Mouse (Mus musculus) CH12.LX (cell line): ENCODE results near the gene Smc4. TPM values are rescaled to one million over a fixed set of nuclear protein-coding genes. Genes with fewer than 3 reads are reported as not detected.

Experiments used
- DNase-seq: peaks from one replicate; pipeline ENCODE4 v3.0.0-alpha.2; 2013; ENCODE audit errors: extremely low read depth
- H3K27ac ChIP-seq: 2 replicates; pipeline ENCODE4 v1.5.1; 2012; ENCODE audit warnings: low read depth, mild to moderate bottlenecking, control low read depth, moderate library complexity; ENCODE audit not compliant: insufficient read depth
- H3K27me3 ChIP-seq: replicated peaks from 2 replicates; pipeline ENCODE3; 2012; ENCODE audit warnings: inconsistent platforms
- H3K36me3 ChIP-seq, 2 experiments: replicated peaks in 1 of 2; 2 replicates each; pipeline versions ENCODE3 to v1.6.1; 2012; ENCODE audit warnings: inconsistent platforms in 1 of 2, low read length in 1 of 2, mild to moderate bottlenecking in 1 of 2, mixed read lengths in 1 of 2, moderate library complexity in 1 of 2; ENCODE audit not compliant: control insufficient read depth in 1 of 2, insufficient read depth in 1 of 2
- H3K4me1 ChIP-seq, 2 experiments: 2 replicates each; pipeline ENCODE4 v1.6.1; 2012; ENCODE audit warnings: inconsistent platforms in 1 of 2, moderate library complexity in 1 of 2; ENCODE audit not compliant: insufficient read depth in 2 of 2, control insufficient read depth in 1 of 2
- H3K4me2 ChIP-seq: 2 replicates; pipeline ENCODE4 v1.6.1; 2012; ENCODE audit warnings: low read depth, mild to moderate bottlenecking, control low read depth; ENCODE audit not compliant: poor library complexity, insufficient read depth, severe bottlenecking
- H3K4me3 ChIP-seq, 3 experiments: fragments of 150-350 bp in 1 of 3; sonication (generic) in 1 of 3; replicated peaks in 1 of 3; 2 replicates each; pipeline versions ENCODE3 to v1.5.1; 2011 to 2012; ENCODE audit warnings: low read depth in 2 of 3, low read length in 2 of 3, mild to moderate bottlenecking in 2 of 3, moderate library complexity in 2 of 3, control low read depth in 1 of 3, improper control_type of control experiment in 1 of 3, inconsistent platforms in 1 of 3, mixed read lengths in 1 of 3; ENCODE audit not compliant: poor library complexity in 1 of 3
- H3K79me2 ChIP-seq: replicated peaks from 2 replicates; pipeline ENCODE4 v1.6.1; 2012; ENCODE audit warnings: mild to moderate bottlenecking, moderate library complexity; ENCODE audit not compliant: control insufficient read depth, poor library complexity, insufficient read depth, severe bottlenecking; ENCODE audit errors: extremely low read depth
- H3K9ac ChIP-seq: 2 replicates; pipeline ENCODE4 v1.6.1; 2012; ENCODE audit warnings: low read depth, mild to moderate bottlenecking, control low read depth, moderate library complexity; ENCODE audit not compliant: insufficient read depth
- H3K9me3 ChIP-seq: replicated peaks from 2 replicates; pipeline ENCODE3; 2012; ENCODE audit warnings: low read length, inconsistent platforms, mixed read lengths
- CHD1 ChIP-seq: IDR thresholded peaks from 2 replicates; pipeline ENCODE4 v1.6.1; 2012; ENCODE audit warnings: low read depth, low read length, improper control_type of control experiment, inconsistent platforms
- CHD2 ChIP-seq: IDR thresholded peaks from 2 replicates; pipeline ENCODE4 v1.6.1; 2011; ENCODE audit warnings: low read length, improper control_type of control experiment
- CTCF ChIP-seq, 2 experiments: IDR thresholded peaks in 1 of 2; conservative IDR thresholded peaks in 1 of 2; 2 replicates each; pipeline ENCODE4 v1.5.1; 2011 to 2012; ENCODE audit warnings: low read depth in 2 of 2, low read length in 2 of 2, improper control_type of control experiment in 1 of 2, inconsistent platforms in 1 of 2, mild to moderate bottlenecking in 1 of 2, moderate library complexity in 1 of 2
- E2F4 ChIP-seq: IDR thresholded peaks from 2 replicates; pipeline ENCODE4 v1.6.1; 2011; ENCODE audit warnings: low read depth, low read length, improper control_type of control experiment; ENCODE audit not compliant: insufficient replicate concordance
- ELF1 ChIP-seq: IDR thresholded peaks from 2 replicates; pipeline ENCODE4 v1.6.1; 2014; ENCODE audit warnings: low read depth, mild to moderate bottlenecking, inconsistent platforms, low read length, improper control_type of control experiment
- GABPA ChIP-seq: IDR thresholded peaks from 2 replicates; pipeline ENCODE4 v1.6.1; 2012; ENCODE audit warnings: low read depth, low read length, improper control_type of control experiment, inconsistent platforms; ENCODE audit not compliant: insufficient replicate concordance
- IRF4 ChIP-seq: IDR thresholded peaks from 2 replicates; pipeline ENCODE4 v1.6.1; 2014; ENCODE audit warnings: low read depth, mild to moderate bottlenecking, inconsistent platforms, low read length, improper control_type of control experiment
- JUND ChIP-seq: conservative IDR thresholded peaks from 2 replicates; pipeline ENCODE4 v1.6.1; 2011; ENCODE audit warnings: low read depth, low read length, improper control_type of control experiment
- MAFK ChIP-seq: IDR thresholded peaks from 2 replicates; pipeline ENCODE4 v1.6.1; 2011; ENCODE audit warnings: low read length, improper control_type of control experiment; ENCODE audit not compliant: insufficient replicate concordance
- MAZ ChIP-seq: IDR thresholded peaks from 2 replicates; pipeline ENCODE4 v1.6.1; 2012; ENCODE audit warnings: low read depth, mild to moderate bottlenecking, inconsistent platforms, low read length, improper control_type of control experiment, moderate library complexity
- MXI1 ChIP-seq: IDR thresholded peaks from 2 replicates; pipeline ENCODE4 v1.6.1; 2011; ENCODE audit warnings: mild to moderate bottlenecking, low read depth, low read length, improper control_type of control experiment
- MYC ChIP-seq: IDR thresholded peaks from 2 replicates; pipeline ENCODE4 v1.6.1; 2011; ENCODE audit warnings: low read depth, mild to moderate bottlenecking, improper control_type of control experiment, low read length
- NELFE ChIP-seq: IDR thresholded peaks from 2 replicates; pipeline ENCODE4 v1.6.1; 2011; ENCODE audit warnings: low read depth, low read length, improper control_type of control experiment
- NRF1 ChIP-seq: IDR thresholded peaks from 2 replicates; pipeline ENCODE4 v1.6.1; 2014; ENCODE audit warnings: low read depth, mild to moderate bottlenecking, inconsistent platforms, low read length, improper control_type of control experiment, moderate library complexity
- RCOR1 ChIP-seq: conservative IDR thresholded peaks from 2 replicates; pipeline ENCODE4 v1.6.1; 2012; ENCODE audit warnings: low read depth, mild to moderate bottlenecking, inconsistent platforms, low read length, improper control_type of control experiment
- SIN3A ChIP-seq: IDR thresholded peaks from 2 replicates; pipeline ENCODE4 v1.6.1; 2012; ENCODE audit warnings: low read length, improper control_type of control experiment, inconsistent platforms
- SMC3 ChIP-seq: IDR thresholded peaks from 2 replicates; pipeline ENCODE4 v1.6.1; 2011; ENCODE audit warnings: low read depth, low read length, improper control_type of control experiment
- USF1 ChIP-seq: IDR thresholded peaks from 2 replicates; pipeline ENCODE4 v1.6.1; 2014; ENCODE audit warnings: low read depth, mild to moderate bottlenecking, inconsistent platforms, low read length, improper control_type of control experiment
- USF2 ChIP-seq: conservative IDR thresholded peaks from 2 replicates; pipeline ENCODE4 v1.6.1; 2011; ENCODE audit warnings: low read depth, low read length, improper control_type of control experiment
- ZC3H11A ChIP-seq: IDR thresholded peaks from 2 replicates; pipeline ENCODE4 v1.6.1; 2012; ENCODE audit warnings: low read depth, mild to moderate bottlenecking, inconsistent platforms, low read length, improper control_type of control experiment
- ZKSCAN1 ChIP-seq: IDR thresholded peaks from 2 replicates; pipeline ENCODE4 v1.6.1; 2012; ENCODE audit warnings: low read depth, inconsistent platforms, low read length, improper control_type of control experiment, borderline replicate concordance
- ZMIZ1 ChIP-seq: IDR thresholded peaks from 2 replicates; pipeline ENCODE4 v1.6.1; 2012; ENCODE audit warnings: low read depth, mild to moderate bottlenecking, inconsistent platforms, low read length, improper control_type of control experiment
- ZNF384 ChIP-seq: IDR thresholded peaks from 2 replicates; pipeline ENCODE4 v1.6.1; 2012; ENCODE audit warnings: low read depth, low read length, improper control_type of control experiment, inconsistent platforms
- dilution Hi-C: fragments of 300-500 bp; cut with MboI; formaldehyde crosslinking; loops from 2 replicates; pipeline ENCODE4 v1.14.3; 2020; ENCODE audit warnings: low sequenced_read_pairs; ENCODE audit not compliant: extremely low pct_unique_long_range_greater_than_20kb, extremely low pct_ligation_motif_present
- in situ Hi-C: fragments of 300-500 bp; cut with MboI; formaldehyde crosslinking; loops from 3 replicates; pipeline ENCODE4 v1.14.3; 2019; ENCODE audit warnings: low sequenced_read_pairs, low pct_ligation_motif_present, low pct_unique_long_range_greater_than_20kb, mixed read lengths
- polyA plus RNA-seq: library from polyadenylated mRNA; unstranded; fragments of >175 nt; gene quantifications from 2 replicates; pipeline ENCODE4 v1.2.1, GENCODE M21; 2012; ENCODE audit warnings: low read depth; ENCODE audit not compliant: insufficient read length
- total RNA-seq, 2 experiments: library from RNA; depleted of rRNA; stranded (reverse); fragments of 300-350 nt in 1 of 2; fragments of >200 nt in 1 of 2; gene quantifications; 2 replicates each; pipeline ENCODE4 v1.2.3; 2012 to 2014

Gene Smc4
- total and polyA plus RNA-seq, 3 experiments, result 57.2 to 140 (median 116) TPM

DNA sequence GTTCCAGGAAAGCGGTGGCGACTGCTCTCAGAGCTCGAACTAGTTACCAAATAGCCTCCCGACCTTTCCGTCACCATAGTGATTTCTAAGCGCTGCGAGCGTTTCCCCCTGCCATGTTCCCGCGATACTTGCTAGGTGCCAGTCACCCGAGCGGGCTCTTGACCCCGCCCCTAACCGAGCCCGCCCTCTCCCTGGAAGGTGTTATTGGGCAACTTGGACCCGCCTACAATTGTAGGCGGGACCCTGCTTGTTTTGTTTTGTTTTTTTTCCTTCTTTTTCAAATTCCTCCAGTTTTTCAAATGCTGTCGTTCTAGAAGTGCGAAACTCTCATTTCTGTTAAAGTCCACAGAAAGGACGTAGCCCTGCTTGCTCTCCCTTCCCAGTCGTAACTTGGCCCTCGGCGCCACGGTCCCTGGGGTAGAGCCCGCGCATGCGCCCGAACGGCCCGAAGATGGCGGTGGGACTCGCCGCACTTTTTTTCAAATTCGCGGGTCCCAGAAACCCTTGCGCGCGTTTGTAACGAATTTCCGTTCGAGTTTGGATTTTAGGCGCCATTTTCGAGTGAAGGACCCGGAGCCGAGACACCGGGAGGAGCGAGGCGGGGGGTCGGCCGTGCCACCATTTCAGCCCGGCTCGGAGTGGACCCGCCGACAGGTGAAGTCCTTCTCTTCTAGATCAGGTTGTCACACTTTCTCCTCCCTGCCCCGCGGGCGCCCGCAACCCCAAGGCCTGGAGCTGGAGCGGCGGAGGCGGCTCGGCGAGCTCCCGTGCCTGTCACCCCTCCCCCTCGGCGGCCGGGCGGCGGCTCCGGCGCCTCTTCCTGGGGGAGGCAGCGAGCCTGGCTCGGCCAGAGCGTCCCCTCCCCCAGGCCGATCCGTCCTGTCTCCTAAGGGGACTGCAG is at the start of gene Smc4, which contains the start of gene Ift80 (continued):
- TF ChIP-seq MXI1, result no peak; the same call in none of the 2 replicates

DNA sequence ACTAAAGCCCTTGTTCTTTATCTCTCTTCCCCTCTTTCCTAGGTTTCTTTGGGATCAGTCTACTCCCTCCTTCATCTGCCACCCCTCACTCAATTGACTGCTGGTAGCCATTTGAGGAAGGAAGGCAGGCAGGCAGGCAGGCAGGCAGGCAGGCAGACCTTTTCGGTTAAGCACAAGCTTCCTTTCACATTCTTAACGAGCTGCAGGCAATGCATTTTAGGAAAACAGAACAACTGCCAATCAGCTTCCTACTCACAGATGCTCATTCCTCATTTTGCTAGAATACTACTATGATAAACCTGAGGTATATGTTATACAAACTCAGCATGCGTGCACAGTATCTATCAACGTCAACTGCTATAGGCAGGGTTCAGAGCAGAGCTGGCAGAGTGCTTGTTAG is 48.1 kb upstream of the Smc4 start:
- H3K4me2 ChIP-seq, result no peak overlapping the region
- in situ Hi-C loops, result loop anchor here (10.0 kb wide), 2 partner anchors 242 to 332 kb away; no protein-coding TSS in a partner anchor
- no peaks in the 10 kb centered on the region for H3K79me2 ChIP-seq
- no peak overlapping the region for H3K27ac ChIP-seq
- no peak overlapping the region for H3K9ac ChIP-seq
- H3K27me3 ChIP-seq, result no peaks in the 10 kb centered on the region
- no peaks in the 10 kb centered on the region for H3K9me3 ChIP-seq
- peaks cover 0 to 5% of the 10 kb centered on the region in 2 experiments; a peak in 2 of 4 replicates for H3K4me1 ChIP-seq
- DNase-seq, result no peak
- TF ChIP-seq NELFE, result no peak
- no peak for TF ChIP-seq IRF4
- no peak for TF ChIP-seq ZKSCAN1
- TF ChIP-seq USF1, result no peak
- no peak for TF ChIP-seq SIN3A
- TF ChIP-seq SMC3, result no peak
- no peak for TF ChIP-seq NRF1
- no peak for TF ChIP-seq USF2
- TF ChIP-seq GABPA, result no peak
- TF ChIP-seq JUND, result no peak
- TF ChIP-seq ZC3H11A, result no peak
- no peak for TF ChIP-seq MYC
- TF ChIP-seq ZMIZ1, result no peak
- TF ChIP-seq, all 38 proteins: peak for 0
- no peak overlapping the region for H3K4me3 ChIP-seq
- dilution Hi-C loops, result no loop called here
- H3K36me3 ChIP-seq, result peaks cover 5 to 32% of the 10 kb centered on the region in 2 experiments

DNA sequence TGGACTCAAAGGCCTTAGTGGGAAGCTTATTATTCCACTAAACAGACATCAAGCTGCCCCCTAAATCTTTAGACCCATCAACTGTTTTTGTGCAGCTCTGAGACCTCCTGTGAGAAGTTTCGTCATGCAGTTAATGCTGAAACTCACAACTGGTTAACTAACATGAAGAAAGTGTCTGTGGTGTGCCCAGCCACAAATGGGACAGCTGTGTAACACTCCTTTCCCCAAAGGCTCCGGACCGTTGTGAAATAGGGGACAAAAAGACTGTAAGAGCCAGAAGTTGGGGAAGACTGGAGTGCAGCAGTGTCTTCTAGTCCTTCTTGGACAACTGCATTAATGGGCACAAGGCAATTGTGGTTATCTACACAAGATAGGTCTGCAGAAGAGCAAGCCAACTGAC is 47.1 kb upstream of the Smc4 start:
- Histone ChIP-seq H3K9ac (no peak overlapping the region), H3K36me3 (peaks cover 9 to 36% of the 10 kb centered on the region in 2 experiments), H3K4me1 (peaks cover 0 to 5% of the 10 kb centered on the region in 2 experiments; a peak in 2 of 4 replicates), H3K79me2 (no peaks in the 10 kb centered on the region), H3K4me3 (no peak overlapping the region), H3K27me3 (no peaks in the 10 kb centered on the region)
- in situ Hi-C loops, result loop anchor here (10.0 kb wide), 2 partner anchors 243 to 333 kb away; no protein-coding TSS in a partner anchor
- no peak for DNase-seq
- TF ChIP-seq JUND, result no peak
- TF ChIP-seq ELF1, result no peak
- TF ChIP-seq GABPA, result no peak
- TF ChIP-seq MAFK, result no peak
- TF ChIP-seq ZNF384, result no peak
- no peak for TF ChIP-seq SMC3
- no peak for TF ChIP-seq CHD1
- no peak for TF ChIP-seq RCOR1
- TF ChIP-seq MAZ, result no peak
- TF ChIP-seq CHD2, result no peak
- TF ChIP-seq SIN3A, result no peak
- TF ChIP-seq CTCF (conservative IDR thresholded peaks at IDR 0.05 in 1 of 2, IDR thresholded peaks at IDR 0.05 in 1 of 2; ENCODE audit: low read depth in 2 of 2, low read length in 2 of 2), result no peak
- TF ChIP-seq E2F4, result no peak
- TF ChIP-seq MXI1, result no peak
- TF ChIP-seq, all 38 proteins: peak for 0
- Histone ChIP-seq H3K27ac (no peak overlapping the region), H3K4me2 (no peak overlapping the region), H3K9me3 (no peaks in the 10 kb centered on the region)
- dilution Hi-C loops, result no loop called here
